Mouse (Mus musculus) cerebellum, adult 9-11 months (tissue): ENCODE data around the gene Jmy.
A peak's percentile ranks its signal among the peaks of the same experiment; 100 is the strongest.
"Not testable (repeated sequence)": the region's sequence is repeated elsewhere in the genome, so short reads cannot be mapped to it uniquely, and the experiment has no call there.

Experiments
- DNase-seq: peaks from one replicate; pipeline ENCODE4 v3.0.0; 2022

Jmy gene

GRCm38 (mm10) chr13:93499167-93499972 lies at the start of gene Jmy:
Jmy (minus strand) TSS chr13:93499808.
- peak; percentile 88 for DNase-seq

- DNase-seq, result no peak
Observed at GRCm38 (mm10) chr13:93547641-93548040, 48.0 kb upstream of the Jmy start.

- DNase-seq, result no peak
Observed at GRCm38 (mm10) chr13:93546011-93546410, 46.4 kb upstream of the Jmy start.

- DNase-seq, result no peak
Observed at GRCm38 (mm10) chr13:93544274-93544673, 44.7 kb upstream of the Jmy start.

GRCm38 (mm10) chr13:93539311-93539710 lies 39.7 kb upstream of the Jmy start:
- no peak for DNase-seq

- no peak for DNase-seq
Observed at GRCm38 (mm10) chr13:93518753-93519319, 19.2 kb upstream of the Jmy start.

- no peak for DNase-seq
Observed at GRCm38 (mm10) chr13:93517223-93517622, 17.6 kb upstream of the Jmy start.

- DNase-seq, result no peak
Observed at GRCm38 (mm10) chr13:93514000-93514795, 14.6 kb upstream of the Jmy start.

- no peak for DNase-seq
Observed at GRCm38 (mm10) chr13:93510447-93511180, 11.0 kb upstream of the Jmy start.

- not testable (repeated sequence) for DNase-seq
Observed at GRCm38 (mm10) chr13:93506920-93507319, 7.3 kb upstream of the Jmy start.

GRCm38 (mm10) chr13:93501724-93502123 lies 2.1 kb upstream of the Jmy start:
- no peak for DNase-seq

GRCm38 (mm10) chr13:93499973-93500633 lies 495 bp upstream of the Jmy start:
- DNase-seq, result peak; percentile 17

GRCm38 (mm10) chr13:93498211-93499166 lies 1.1 kb downstream of the Jmy start:
- peak; percentile 43 for DNase-seq

- no peak for DNase-seq
Observed at GRCm38 (mm10) chr13:93496977-93497376, 2.6 kb downstream of the Jmy start.

GRCm38 (mm10) chr13:93488510-93488909 lies 11.1 kb downstream of the Jmy start:
- no peak for DNase-seq

GRCm38 (mm10) chr13:93487734-93488133 lies 11.9 kb downstream of the Jmy start:
- no peak for DNase-seq

- no peak for DNase-seq
Observed at GRCm38 (mm10) chr13:93484276-93484675, 15.3 kb downstream of the Jmy start.

- DNase-seq, result no peak
Observed at GRCm38 (mm10) chr13:93481110-93481509, 18.5 kb downstream of the Jmy start.

- no peak for DNase-seq
Observed at GRCm38 (mm10) chr13:93478344-93478743, 21.3 kb downstream of the Jmy start.

- DNase-seq, result no peak
Observed at GRCm38 (mm10) chr13:93468355-93468754, 31.3 kb downstream of the Jmy start.

GRCm38 (mm10) chr13:93459566-93459965 lies 40.0 kb downstream of the Jmy start:
- DNase-seq, result no peak
